Mouse (Mus musculus): ENCODE measurements around the gene Trim16.
A peak's percentile ranks its signal among the peaks of the same experiment; 100 is the strongest.

DNA sequence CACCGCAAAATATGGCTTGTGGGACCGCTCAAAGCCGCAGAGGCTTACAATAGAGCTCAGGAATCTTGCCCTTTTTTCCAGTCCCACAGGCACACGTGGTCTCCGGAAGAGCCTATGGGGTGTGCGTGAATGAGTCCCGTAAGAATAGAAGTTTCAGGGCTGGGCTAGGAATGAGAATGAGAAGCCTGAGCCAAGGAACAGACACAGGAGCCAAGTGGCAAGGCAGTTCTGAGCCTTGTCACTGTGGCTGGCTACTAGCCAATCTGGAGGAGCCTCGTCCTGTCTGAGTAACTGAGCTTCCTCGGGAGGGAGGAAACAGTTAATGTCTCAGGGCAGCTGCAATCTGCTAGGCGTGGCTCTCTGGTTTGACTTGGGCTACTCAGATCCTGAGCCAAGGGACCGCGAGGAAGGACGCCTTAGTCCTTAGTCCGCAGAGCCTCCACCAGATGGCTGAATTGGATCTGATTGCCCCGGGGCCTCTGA is at the start of gene Trim16:
- TF ChIP-seq CTCF (IDR thresholded peaks at IDR 0.05) (no peak; the same call in 1 of the 2 replicates), EP300 (IDR thresholded peaks at IDR 0.05) (peak; percentile 37; the same call in 1 of the 2 replicates)
